Mouse (Mus musculus) cerebellum, adult 11 months (tissue): ENCODE measurements around the gene Acox3.

Experiments
- DNase-seq: peaks from one replicate; pipeline ENCODE4 v3.0.0; 2022

Gene Acox3

GRCm38 (mm10) chr5:35612722-35613121 is 29.9 kb downstream of the Acox3 start:
- DNase-seq, result no peak

- DNase-seq, result no peak
These were observed 34.1 kb downstream of the Acox3 start for GRCm38 (mm10) chr5:35616943-35617342.

- no peak for DNase-seq
These were observed 38.3 kb downstream of the Acox3 start for GRCm38 (mm10) chr5:35621114-35621513.

- no peak for DNase-seq
These were observed 41.0 kb downstream of the Acox3 start for GRCm38 (mm10) chr5:35623831-35624230.

- DNase-seq, result no peak
These were observed 42.0 kb downstream of the Acox3 start for GRCm38 (mm10) chr5:35624751-35625239.

- DNase-seq, result no peak
These were observed 43.6 kb downstream of the Acox3 start for GRCm38 (mm10) chr5:35626408-35626807.

GRCm38 (mm10) chr5:35627307-35627840 is 44.5 kb downstream of the Acox3 start:
- no peak for DNase-seq

GRCm38 (mm10) chr5:35628685-35629084 is 45.8 kb downstream of the Acox3 start:
- DNase-seq, result no peak

GRCm38 (mm10) chr5:35629333-35629732 is 46.5 kb downstream of the Acox3 start:
- DNase-seq, result no peak

- DNase-seq, result no peak
These were observed 47.9 kb downstream of the Acox3 start for GRCm38 (mm10) chr5:35630706-35631105.

GRCm38 (mm10) chr5:35631224-35631623 is 48.4 kb downstream of the Acox3 start:
- no peak for DNase-seq

- DNase-seq, result no peak
These were observed 48.9 kb downstream of the Acox3 start for GRCm38 (mm10) chr5:35631755-35632154.

GRCm38 (mm10) chr5:35632841-35633240 is 50.0 kb downstream of the Acox3 start:
- DNase-seq, result no peak

- no peak for DNase-seq
These were observed 53.2 kb downstream of the Acox3 start for GRCm38 (mm10) chr5:35636016-35636415.

- DNase-seq, result no peak
These were observed 59.2 kb downstream of the Acox3 start for GRCm38 (mm10) chr5:35641961-35642584.

GRCm38 (mm10) chr5:35643401-35644048 is 60.7 kb downstream of the Acox3 start:
- no peak for DNase-seq

- no peak for DNase-seq
These were observed 61.2 kb downstream of the Acox3 start for GRCm38 (mm10) chr5:35644082-35644481.

GRCm38 (mm10) chr5:35645938-35646493 is 63.2 kb downstream of the Acox3 start:
- DNase-seq, result no peak

GRCm38 (mm10) chr5:35646927-35647326 is 64.1 kb downstream of the Acox3 start:
- no peak for DNase-seq

GRCm38 (mm10) chr5:35647562-35647961 is 64.7 kb downstream of the Acox3 start:
- DNase-seq, result no peak

- DNase-seq, result no peak
These were observed 65.4 kb downstream of the Acox3 start for GRCm38 (mm10) chr5:35648230-35648629.

GRCm38 (mm10) chr5:35652319-35652718 is 69.5 kb downstream of the Acox3 start:
- DNase-seq, result no peak

- no peak for DNase-seq
These were observed 70.0 kb downstream of the Acox3 start for GRCm38 (mm10) chr5:35652872-35653271.
